Mouse (Mus musculus) myocyte (in vitro differentiated cells): ENCODE data around the gene Add1. TPM values are rescaled to one million over a fixed set of nuclear protein-coding genes. Genes with fewer than 3 reads are reported as not detected.

Source experiments
- H3K27me3 ChIP-seq: one replicate; pipeline ENCODE4 v1.6.1; 2011; ENCODE audit not compliant: control insufficient read depth, insufficient read depth, insufficient read length
- H3K36me3 ChIP-seq: one replicate; pipeline ENCODE4 v1.6.1; 2011; ENCODE audit not compliant: control insufficient read depth, insufficient read depth
- H3K4me2 ChIP-seq: one replicate; pipeline ENCODE4 v1.6.1; 2011; ENCODE audit warnings: low read depth, control low read depth
- H3K4me3 ChIP-seq: one replicate; pipeline ENCODE4 v1.5.1; 2011; ENCODE audit warnings: mild to moderate bottlenecking, control low read depth, moderate library complexity
- H3K79me2 ChIP-seq: one replicate; pipeline ENCODE4 v1.6.1; 2011; ENCODE audit not compliant: control insufficient read depth, insufficient read depth
- H3ac ChIP-seq: one replicate; pipeline ENCODE4 v1.6.1; 2011; ENCODE audit not compliant: control insufficient read depth, insufficient read length
- CEBPB ChIP-seq: IDR thresholded peaks from 2 replicates; pipeline ENCODE4 v1.6.1; 2011; ENCODE audit warnings: mild to moderate bottlenecking, moderate library complexity; ENCODE audit not compliant: poor library complexity, insufficient read depth, severe bottlenecking
- E2F4 ChIP-seq: IDR thresholded peaks from one replicate; pipeline ENCODE4 v1.6.1; 2011; ENCODE audit warnings: mild to moderate bottlenecking, control low read depth, moderate library complexity; ENCODE audit not compliant: insufficient read depth
- MAX ChIP-seq: IDR thresholded peaks from one replicate; pipeline ENCODE4 v1.6.1; 2011; ENCODE audit warnings: low read depth, mild to moderate bottlenecking, control low read depth
- MYOD1 ChIP-seq, 3 experiments: IDR thresholded peaks; one replicate each; pipeline ENCODE4 v1.6.1; 2011; ENCODE audit warnings: control low read depth in 2 of 3, low read depth in 2 of 3, mild to moderate bottlenecking in 2 of 3, moderate library complexity in 1 of 3; ENCODE audit not compliant: insufficient read length in 2 of 3, control insufficient read depth in 1 of 3
- MYOG ChIP-seq, 3 experiments: IDR thresholded peaks; one replicate each; pipeline ENCODE4 v1.6.1; 2011; ENCODE audit warnings: control low read depth in 2 of 3, low read depth in 2 of 3, mild to moderate bottlenecking in 2 of 3; ENCODE audit not compliant: insufficient read length in 2 of 3, control insufficient read depth in 1 of 3, insufficient read depth in 1 of 3
- POLR2A ChIP-seq: IDR thresholded peaks from one replicate; pipeline ENCODE4 v1.6.1; 2011; ENCODE audit warnings: low read depth, mild to moderate bottlenecking, control low read depth, moderate library complexity; ENCODE audit not compliant: insufficient read length
- POLR2AphosphoS2 ChIP-seq: IDR thresholded peaks from one replicate; pipeline ENCODE4 v1.6.1; 2011; ENCODE audit warnings: low read depth, control low read depth; ENCODE audit not compliant: insufficient read length
- REST ChIP-seq: IDR thresholded peaks from one replicate; pipeline ENCODE4 v1.6.1; 2011; ENCODE audit warnings: mild to moderate bottlenecking, control low read depth, moderate library complexity; ENCODE audit not compliant: insufficient read depth, insufficient read length
- SRF ChIP-seq: IDR thresholded peaks from one replicate; pipeline ENCODE4 v1.6.1; 2011; ENCODE audit warnings: low read depth; ENCODE audit not compliant: control insufficient read depth, insufficient read length
- TCF12 ChIP-seq: IDR thresholded peaks from one replicate; pipeline ENCODE4 v1.6.1; 2011; ENCODE audit warnings: mild to moderate bottlenecking, control low read depth; ENCODE audit not compliant: poor library complexity, insufficient read depth, severe bottlenecking
- TCF3 ChIP-seq: IDR thresholded peaks from one replicate; pipeline ENCODE4 v1.6.1; 2011; ENCODE audit warnings: low read depth, control low read depth; ENCODE audit not compliant: insufficient read length
- USF1 ChIP-seq: IDR thresholded peaks from one replicate; pipeline ENCODE4 v1.6.1; 2011; ENCODE audit warnings: low read depth, mild to moderate bottlenecking, control low read depth, moderate library complexity
- polyA plus RNA-seq: library from polyadenylated mRNA; unstranded; fragments of >200 nt; fragmentation: generic; extraction: Trizol; gene quantifications from one replicate; pipeline ENCODE4 v1.2.1, GENCODE M21; 2012; ENCODE audit warnings: missing spikeins

Add1 gene
- polyA plus RNA-seq, 1 experiment: 160 TPM

DNA sequence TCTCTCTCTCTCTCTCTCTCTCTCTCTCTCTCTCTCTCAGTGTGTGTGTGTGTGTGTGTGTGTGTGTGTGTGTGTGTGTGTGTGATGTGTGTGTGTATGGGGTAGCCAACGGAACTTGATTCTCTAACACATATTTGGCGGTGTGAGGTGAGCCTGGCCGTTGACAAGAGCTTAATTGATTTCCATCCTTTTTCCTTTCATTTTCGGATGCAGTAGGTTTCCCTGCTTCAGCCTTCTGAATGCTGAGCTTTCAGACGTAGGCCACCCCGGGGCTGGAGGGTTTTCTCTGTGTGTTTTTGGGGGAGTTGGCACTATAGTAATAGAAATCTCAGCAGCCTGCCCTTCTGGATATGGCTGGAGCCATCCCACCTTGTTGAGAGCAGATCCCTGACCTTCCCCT, 23.2 kb upstream of the Add1 start:
- no peak overlapping the region for H3K4me3 ChIP-seq

DNA sequence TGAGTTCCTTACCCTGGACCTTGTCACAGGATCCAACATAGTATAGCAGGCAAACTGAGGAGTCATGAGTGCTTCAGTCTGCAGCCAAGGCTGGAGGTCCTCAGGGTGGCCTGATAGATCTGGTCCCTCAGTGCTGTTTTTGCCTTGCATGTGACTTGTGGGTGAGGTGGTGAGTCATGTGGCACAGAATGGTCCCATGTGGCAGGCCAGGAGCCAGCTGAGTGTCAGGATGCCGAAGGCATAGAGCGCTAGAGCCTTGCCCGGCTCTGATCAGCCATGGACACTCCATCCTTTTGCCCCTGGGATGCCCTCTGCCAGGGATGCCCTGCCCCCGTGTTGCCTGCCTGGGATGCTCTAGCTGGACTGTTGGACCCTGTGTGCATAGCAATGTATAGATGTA, 21.6 kb upstream of the Add1 start:
- Histone ChIP-seq H3K79me2 (peaks cover 4% of the 10 kb centered on the region), H3K27me3 (no peaks in the 10 kb centered on the region), H3ac (no peak overlapping the region), H3K4me2 (no peak overlapping the region), H3K36me3 (peaks cover 18% of the 10 kb centered on the region), H3K4me3 (no peak overlapping the region)
- TF ChIP-seq TCF3 (no peak), REST (no peak), POLR2A (no peak), MAX (no peak), SRF (no peak), POLR2AphosphoS2 (no peak), E2F4 (no peak), MYOG (IDR thresholded peaks at IDR 0.05; ENCODE audit: control insufficient read depth in 1 of 3, insufficient read depth in 1 of 3, insufficient read length in 2 of 3, low read depth in 2 of 3) (no peak), USF1 (no peak), TCF12 (no peak), MYOD1 (IDR thresholded peaks at IDR 0.05; ENCODE audit: control insufficient read depth in 1 of 3, insufficient read length in 2 of 3, low read depth in 2 of 3) (no peak), CEBPB (no peak)

More for the DNA sequence above, 23.2 kb upstream of the Add1 start:
- no peak for TF ChIP-seq USF1
- no peak for TF ChIP-seq TCF3
- no peak for TF ChIP-seq POLR2AphosphoS2
- no peak for TF ChIP-seq SRF
- peaks cover 9% of the 10 kb centered on the region for H3K36me3 ChIP-seq
- no peaks in the 10 kb centered on the region for H3K27me3 ChIP-seq
- H3ac ChIP-seq: no peak overlapping the region
- no peak overlapping the region for H3K4me2 ChIP-seq
- peaks cover 7% of the 10 kb centered on the region for H3K79me2 ChIP-seq

DNA sequence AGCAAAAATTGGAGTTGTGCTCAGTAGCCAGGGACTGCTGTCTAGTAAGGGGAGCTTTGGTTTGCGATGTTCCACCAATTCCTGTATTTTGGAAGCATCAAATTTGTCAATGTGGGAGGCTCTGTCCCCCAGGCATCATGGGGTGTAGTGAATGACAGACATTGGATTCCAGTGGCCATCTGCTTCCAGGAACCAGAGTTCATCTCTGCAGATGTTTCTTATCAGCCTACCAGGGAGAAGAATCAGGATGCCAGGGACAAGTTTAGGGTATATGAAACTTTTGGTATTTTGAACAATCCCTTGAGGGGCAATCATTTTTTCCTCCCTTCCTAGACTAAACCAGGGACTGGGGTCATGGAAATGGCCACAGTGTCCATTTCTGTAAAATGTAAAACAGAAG, 9.6 kb upstream of the Add1 start:
- H3K79me2 ChIP-seq: no peaks in the 10 kb centered on the region
- H3ac ChIP-seq: no peak overlapping the region
- H3K4me2 ChIP-seq: no peak overlapping the region
- H3K27me3 ChIP-seq: no peaks in the 10 kb centered on the region
- no peak overlapping the region for H3K4me3 ChIP-seq
- peaks cover 14% of the 10 kb centered on the region for H3K36me3 ChIP-seq
- TF ChIP-seq TCF3 (no peak), REST (no peak), USF1 (no peak), E2F4 (no peak), CEBPB (no peak), TCF12 (no peak), POLR2AphosphoS2 (no peak), SRF (no peak), MYOD1 (IDR thresholded peaks at IDR 0.05; ENCODE audit: control insufficient read depth in 1 of 3, insufficient read length in 2 of 3, low read depth in 2 of 3) (no peak), POLR2A (no peak), MYOG (IDR thresholded peaks at IDR 0.05; ENCODE audit: control insufficient read depth in 1 of 3, insufficient read depth in 1 of 3, insufficient read length in 2 of 3, low read depth in 2 of 3) (no peak), MAX (no peak)

DNA sequence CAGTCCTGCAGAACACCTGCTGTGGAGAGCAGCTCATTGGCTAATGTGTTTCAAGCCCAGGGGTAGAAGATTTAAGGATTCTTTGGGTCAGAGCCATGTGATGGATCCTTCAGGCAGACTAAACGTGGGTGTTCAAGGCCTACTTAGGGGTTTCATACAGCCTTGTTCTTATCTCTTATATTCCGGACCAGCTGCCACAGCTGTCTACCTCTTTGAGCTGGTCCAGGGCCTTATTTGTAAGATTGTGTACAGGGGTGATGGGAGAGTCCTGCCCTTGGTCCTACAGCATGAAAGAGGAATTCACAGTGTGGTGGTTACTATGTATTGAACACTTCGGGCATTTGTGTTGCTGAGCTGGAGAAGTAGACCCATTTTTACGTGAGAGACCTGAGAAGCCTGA, 9.2 kb upstream of the Add1 start:
- no peak overlapping the region for H3K4me2 ChIP-seq
- TF ChIP-seq MYOD1 (IDR thresholded peaks at IDR 0.05; ENCODE audit: control insufficient read depth in 1 of 3, insufficient read length in 2 of 3, low read depth in 2 of 3): no peak
- no peak for TF ChIP-seq MAX
- no peak for TF ChIP-seq POLR2A
- no peak for TF ChIP-seq USF1
- no peak for TF ChIP-seq MYOG (IDR thresholded peaks at IDR 0.05; ENCODE audit: control insufficient read depth in 1 of 3, insufficient read depth in 1 of 3, insufficient read length in 2 of 3, low read depth in 2 of 3)
- no peak for TF ChIP-seq CEBPB
- no peak for TF ChIP-seq TCF12
- no peak for TF ChIP-seq POLR2AphosphoS2
- no peak for TF ChIP-seq REST
- no peak for TF ChIP-seq SRF
- no peak for TF ChIP-seq TCF3
- no peak for TF ChIP-seq E2F4

DNA sequence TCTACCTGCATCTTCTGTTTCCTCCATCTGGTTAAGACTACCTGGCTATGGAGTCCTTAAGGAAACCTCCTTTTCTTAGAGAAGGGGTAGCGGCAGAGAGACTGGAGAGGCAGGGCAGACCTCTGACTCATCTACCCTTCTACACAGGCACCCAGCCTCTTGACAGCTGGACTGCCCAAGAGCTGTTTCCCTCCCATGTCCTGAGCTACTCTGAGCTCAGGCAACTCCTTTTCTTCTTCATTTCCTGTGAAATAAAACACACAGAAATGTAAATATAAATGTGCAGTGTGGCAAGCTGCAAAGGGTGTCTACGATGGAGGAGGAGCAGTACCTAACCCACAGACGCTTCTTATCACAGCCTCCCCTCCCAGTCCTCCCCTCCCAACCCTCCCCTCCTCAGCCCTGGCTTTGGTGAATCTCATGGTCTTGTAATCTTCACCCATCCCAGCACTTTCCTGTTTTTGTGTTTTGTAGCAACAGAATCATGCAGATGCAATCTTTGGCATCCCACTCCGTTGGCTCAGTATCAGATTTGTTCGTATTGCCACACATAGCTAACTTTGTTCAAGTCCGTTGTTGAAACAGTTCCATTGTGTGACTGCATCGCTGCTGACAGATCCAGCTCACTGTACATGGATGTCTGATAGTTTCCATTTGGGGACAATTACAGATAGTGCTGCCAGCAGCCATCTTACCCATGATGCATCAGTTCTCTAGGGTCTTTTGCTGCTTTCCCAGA, 7.8 kb upstream of the Add1 start:
- TF ChIP-seq MYOD1 (IDR thresholded peaks at IDR 0.05; ENCODE audit: control insufficient read depth in 1 of 3, insufficient read length in 2 of 3, low read depth in 2 of 3) (peak in 2 of 3 experiments; percentile 9 to 41), CEBPB (no peak)
- Histone ChIP-seq H3K4me3 (no peak overlapping the region), H3ac (no peak overlapping the region), H3K27me3 (no peaks in the 10 kb centered on the region), H3K4me2 (peak overlapping the region; percentile 12), H3K79me2 (no peaks in the 10 kb centered on the region), H3K36me3 (peaks cover 7% of the 10 kb centered on the region)

More for the DNA sequence above, 9.2 kb upstream of the Add1 start:
- H3K36me3 ChIP-seq: peaks cover 14% of the 10 kb centered on the region
- no peak overlapping the region for H3ac ChIP-seq
- H3K79me2 ChIP-seq: no peaks in the 10 kb centered on the region
- H3K4me3 ChIP-seq: no peak overlapping the region
- H3K27me3 ChIP-seq: no peaks in the 10 kb centered on the region
